15 mouse cellular contexts compared by ENCODE assay signal in genomic region chr2:27469991-27470355, GRCm38 (mm10). TPM values are rescaled to one million over a fixed set of nuclear protein-coding genes. Genes with fewer than 3 reads are reported as not detected.
DNase-seq lines count a peak whose midpoint lies in the region; ATAC-seq and TF ChIP-seq lines count a peak whose summit lies in the region.
"Had no signal": no experiment of that assay in that cellular context is flagged by ENCODE, and none has a peak within 500 bp of the region (broad histone marks: within the 10 kb centered on the region; RNA-seq: fewer than 3 reads in every experiment).

No protein-coding gene starts in this region.

- 0 out of 2 replicates have a peak overlapping the region, but pooled peaks have one; percentile 23 for H3K9ac ChIP-seq in midbrain, embryonic 13.5 days (replicated peaks)
- H3K9ac ChIP-seq in midbrain, embryonic 11.5 days (ENCODE audit: low read length): no peak overlapping the region
- peak overlapping the region; percentile 31 for H3K9ac ChIP-seq in liver, embryonic 16.5 days (ENCODE audit: low read depth, low read length)
- no peak overlapping the region for H3K9ac ChIP-seq in forebrain, embryonic 12.5 days
- H3K9ac ChIP-seq: limb, embryonic 15.5 days had no signal

- no peaks in the 10 kb centered on the region for H3K27me3 ChIP-seq in midbrain, embryonic 13.5 days
- H3K27me3 ChIP-seq in midbrain, embryonic 11.5 days (ENCODE audit: control insufficient read depth, insufficient read depth, low read length): no peaks in the 10 kb centered on the region
- H3K27me3 ChIP-seq in liver, embryonic 16.5 days (ENCODE audit: control insufficient read depth, insufficient read depth, low read depth, low read length): no peaks in the 10 kb centered on the region
- no peaks in the 10 kb centered on the region for H3K27me3 ChIP-seq in forebrain, embryonic 12.5 days
- H3K27me3 ChIP-seq: limb, embryonic 15.5 days had no signal

- H3K27ac ChIP-seq in gastrocnemius, adult 2 months: peak overlapping the region; percentile 94
- no peak overlapping the region for H3K27ac ChIP-seq in midbrain, embryonic 13.5 days
- H3K27ac ChIP-seq in midbrain, embryonic 11.5 days (ENCODE audit: low read depth, low read length): no peak overlapping the region
- peak overlapping the region; percentile 84 for H3K27ac ChIP-seq in liver, embryonic 16.5 days (ENCODE audit: low read length)
- H3K27ac ChIP-seq in forebrain, embryonic 12.5 days: no peak overlapping the region

- peaks cover 70% of the 10 kb centered on the region for H3K4me1 ChIP-seq in midbrain, embryonic 13.5 days (replicated peaks)
- H3K4me1 ChIP-seq in midbrain, embryonic 11.5 days (ENCODE audit: control insufficient read depth, insufficient read depth, low read length): peaks cover 26% of the 10 kb centered on the region
- H3K4me1 ChIP-seq in liver, embryonic 16.5 days (ENCODE audit: control insufficient read depth, low read depth, low read length): peaks cover 63% of the 10 kb centered on the region
- peaks cover 63% of the 10 kb centered on the region for H3K4me1 ChIP-seq in forebrain, embryonic 12.5 days

- intact Hi-C loops in gastrocnemius, adult 2 months (cut with DNase I): no loop called here
- intact Hi-C loops in left cerebral cortex, postnatal 10 days (cut with DNase I): no loop called here

- DNase-seq in gastrocnemius, adult 2 months: peak; percentile 58
- no peak for DNase-seq in gastrocnemius, postnatal 25 days
- no peak for DNase-seq in midbrain, embryonic 11.5 days (ENCODE audit: low spot score, missing footprints)
- peak; percentile 59 to 75 for DNase-seq in kidney, adult 8-10 months
- DNase-seq in left cerebral cortex, postnatal 10 days (ENCODE audit: extremely low spot score in 1 of 2, low spot score in 2 of 2): no peak
- DNase-seq: cerebellum, adult 18-20 months; gastrocnemius, postnatal 14 days; heart, postnatal 10 days; thymus, postnatal 14 days had no signal

- no peak overlapping the region; the same call in 1 of the 2 replicates for H3K4me3 ChIP-seq in gastrocnemius, adult 2 months
- H3K4me3 ChIP-seq in midbrain, embryonic 13.5 days (replicated peaks): no peak overlapping the region
- H3K4me3 ChIP-seq in midbrain, embryonic 11.5 days (ENCODE audit: low read depth, low read length): no peak overlapping the region
- no peak overlapping the region for H3K4me3 ChIP-seq in liver, embryonic 16.5 days (ENCODE audit: low read depth, low read length)
- no peak overlapping the region for H3K4me3 ChIP-seq in forebrain, embryonic 12.5 days (replicated peaks)
- H3K4me3 ChIP-seq: limb, embryonic 15.5 days had no signal

- 70% methylated on average over 3 of the region's 3 CpGs for WGBS in midbrain, embryonic 13.5 days
- WGBS in midbrain, embryonic 11.5 days: 85% methylated on average over 3 of the region's 3 CpGs
- WGBS in liver, embryonic 16.5 days (ENCODE audit: insufficient replicate concordance): 42% methylated on average over 3 of the region's 3 CpGs
- 76% methylated on average over 3 of the region's 3 CpGs for whole genome bisulfite sequencing in forebrain, embryonic 12.5 days

- H3K4me2 ChIP-seq in midbrain, embryonic 13.5 days (replicated peaks): no peak overlapping the region
- no peak overlapping the region for H3K4me2 ChIP-seq in midbrain, embryonic 11.5 days
- H3K4me2 ChIP-seq in liver, embryonic 16.5 days (ENCODE audit: low read depth, low read length): peak overlapping the region; percentile 21
- H3K4me2 ChIP-seq in forebrain, embryonic 12.5 days: no peak overlapping the region
- H3K4me2 ChIP-seq: limb, embryonic 15.5 days had no signal

- TF ChIP-seq CTCF in gastrocnemius, adult 2 months (IDR thresholded peaks at IDR 0.05): no peak

- H3K9me3 ChIP-seq in midbrain, embryonic 13.5 days: no peaks in the 10 kb centered on the region
- H3K9me3 ChIP-seq in midbrain, embryonic 11.5 days (ENCODE audit: control insufficient read depth, low read length): no peaks in the 10 kb centered on the region
- no peaks in the 10 kb centered on the region for H3K9me3 ChIP-seq in liver, embryonic 16.5 days (replicated peaks; ENCODE audit: control insufficient read depth, low read length)
- no peaks in the 10 kb centered on the region for H3K9me3 ChIP-seq in forebrain, embryonic 12.5 days
- H3K9me3 ChIP-seq: limb, embryonic 15.5 days had no signal

- ATAC-seq in midbrain, embryonic 13.5 days: no peak
- ATAC-seq in midbrain, embryonic 11.5 days (ENCODE audit: low FRiP score): no peak
- ATAC-seq in liver, embryonic 16.5 days (ENCODE audit: low read depth): peak; percentile 35; the same call in 1 of the 2 replicates
- ATAC-seq in forebrain, embryonic 12.5 days (ENCODE audit: low FRiP score): no peak
- ATAC-seq: forebrain, embryonic 14.5 days; inflammation-experienced regulatory T-cells, adult 6 months had no signal

- peaks cover 21% of the 10 kb centered on the region for H3K36me3 ChIP-seq in midbrain, embryonic 13.5 days
- no peaks in the 10 kb centered on the region for H3K36me3 ChIP-seq in midbrain, embryonic 11.5 days (ENCODE audit: control insufficient read depth, insufficient read depth, low read length)
- H3K36me3 ChIP-seq in liver, embryonic 16.5 days (ENCODE audit: control insufficient read depth, insufficient read depth): no peaks in the 10 kb centered on the region
- H3K36me3 ChIP-seq in forebrain, embryonic 12.5 days (replicated peaks): peaks cover 32% of the 10 kb centered on the region

RNA-seq across cellular contexts. Expression of gene Brd3os, which starts 27.8 kb away (rescaled TPM):
- total RNA-seq in gastrocnemius, adult 2 months (2021): 1 to 10 TPM in 1 of 2 experiments, under 1 TPM in 1; 0.61 to 1.0 TPM
- 1 to 10 TPM in 1 of 2 experiments, under 1 TPM in 1; 0.74 to 1.3 TPM for total RNA-seq in gastrocnemius, postnatal 25 days (2021)
- 27.9 and 29.0 TPM in 2 replicates for polyA plus RNA-seq in midbrain, embryonic 13.5 days (2015; fragmentation: Nextera tagmentation; extraction: Ambion mirVana)
- polyA plus RNA-seq in midbrain, embryonic 11.5 days (2014; fragmentation: Nextera tagmentation; extraction: Ambion mirVana): 15.1 and 16.3 TPM in 2 replicates
- 0.32 and 0.67 TPM in 2 replicates for polyA plus RNA-seq in liver, embryonic 16.5 days (2015; fragmentation: Nextera tagmentation; extraction: Ambion mirVana)
- 16.4 and 18.4 TPM in 2 replicates for polyA plus RNA-seq in forebrain, embryonic 12.5 days (2016; fragmentation: Nextera tagmentation; extraction: Ambion mirVana)
- 10 to 100 TPM; 27.9 to 29.1 TPM for total RNA-seq in left cerebral cortex, postnatal 10 days (2021)
- polyA plus RNA-seq: inflammation-experienced regulatory T-cells, adult 6 months had no signal

RNA-seq across cellular contexts. Expression of gene Brd3, which starts 37.5 kb away (rescaled TPM):
- 10 to 100 TPM; 20.8 to 32.2 TPM for total RNA-seq in gastrocnemius, adult 2 months (2021)
- total RNA-seq in gastrocnemius, postnatal 25 days (2021): 10 to 100 TPM; 20.5 to 25.1 TPM
- polyA plus RNA-seq in midbrain, embryonic 13.5 days (2015; fragmentation: Nextera tagmentation; extraction: Ambion mirVana): 145 and 153 TPM in 2 replicates
- 168 and 189 TPM in 2 replicates for polyA plus RNA-seq in midbrain, embryonic 11.5 days (2014; fragmentation: Nextera tagmentation; extraction: Ambion mirVana)
- polyA plus RNA-seq in liver, embryonic 16.5 days (2015; fragmentation: Nextera tagmentation; extraction: Ambion mirVana): 21.5 and 24.3 TPM in 2 replicates
- polyA plus RNA-seq in forebrain, embryonic 12.5 days (2016; fragmentation: Nextera tagmentation; extraction: Ambion mirVana): 140 and 155 TPM in 2 replicates
- 10 to 100 TPM; 67.1 to 77.0 TPM for total RNA-seq in left cerebral cortex, postnatal 10 days (2021)

RNA-seq across cellular contexts. Expression of gene Vav2, which starts 43.1 kb away (rescaled TPM):
- 1 to 10 TPM; 2.0 to 4.3 TPM for total RNA-seq in gastrocnemius, adult 2 months (2021)
- total RNA-seq in gastrocnemius, postnatal 25 days (2021): 1 to 10 TPM; 2.4 to 4.4 TPM
- 12.7 and 15.4 TPM in 2 replicates for polyA plus RNA-seq in midbrain, embryonic 13.5 days (2015; fragmentation: Nextera tagmentation; extraction: Ambion mirVana)
- 13.7 and 15.0 TPM in 2 replicates for polyA plus RNA-seq in midbrain, embryonic 11.5 days (2014; fragmentation: Nextera tagmentation; extraction: Ambion mirVana)
- 4.9 and 5.9 TPM in 2 replicates for polyA plus RNA-seq in liver, embryonic 16.5 days (2015; fragmentation: Nextera tagmentation; extraction: Ambion mirVana)
- 15.0 and 17.2 TPM in 2 replicates for polyA plus RNA-seq in forebrain, embryonic 12.5 days (2016; fragmentation: Nextera tagmentation; extraction: Ambion mirVana)
- 10 to 100 TPM; 26.1 to 29.0 TPM for total RNA-seq in left cerebral cortex, postnatal 10 days (2021)

RNA-seq across cellular contexts. Expression of gene Wdr5, which starts 45.0 kb away (rescaled TPM):
- total RNA-seq in gastrocnemius, adult 2 months (2021): 10 to 100 TPM; 18.8 to 21.3 TPM
- 10 to 100 TPM; 15.4 to 18.3 TPM for total RNA-seq in gastrocnemius, postnatal 25 days (2021)
- polyA plus RNA-seq in midbrain, embryonic 13.5 days (2015; fragmentation: Nextera tagmentation; extraction: Ambion mirVana): 46.6 and 49.1 TPM in 2 replicates
- polyA plus RNA-seq in midbrain, embryonic 11.5 days (2014; fragmentation: Nextera tagmentation; extraction: Ambion mirVana): 63.5 and 69.1 TPM in 2 replicates
- polyA plus RNA-seq in liver, embryonic 16.5 days (2015; fragmentation: Nextera tagmentation; extraction: Ambion mirVana): 22.2 and 22.4 TPM in 2 replicates
- 65.3 and 68.3 TPM in 2 replicates for polyA plus RNA-seq in forebrain, embryonic 12.5 days (2016; fragmentation: Nextera tagmentation; extraction: Ambion mirVana)
- 10 to 100 TPM; 43.6 to 44.9 TPM for total RNA-seq in left cerebral cortex, postnatal 10 days (2021)

Comparison
In these comparisons a context has a peak if more than half of its experiments do, and no peak if none do; other contexts are left out.
1. DNase-seq: peak in gastrocnemius, adult 2 months (single experiment) and kidney, adult 8-10 months (2 of 2); none in gastrocnemius, postnatal 25 days (single experiment), midbrain, embryonic 11.5 days (single experiment) and left cerebral cortex, postnatal 10 days (0 of 2).
2. H3K9ac ChIP-seq: peak in midbrain, embryonic 13.5 days (single experiment) and liver, embryonic 16.5 days (single experiment); none in midbrain, embryonic 11.5 days (single experiment) and forebrain, embryonic 12.5 days (single experiment).
3. H3K27ac ChIP-seq: peak in gastrocnemius, adult 2 months (single experiment) and liver, embryonic 16.5 days (single experiment); none in midbrain, embryonic 13.5 days (single experiment), midbrain, embryonic 11.5 days (single experiment) and forebrain, embryonic 12.5 days (single experiment).